Mouse (Mus musculus): ENCODE measurements around the gene Adnp. TPM values are rescaled to one million over a fixed set of nuclear protein-coding genes. Genes with fewer than 3 reads are reported as not detected.

The Adnp gene
- 44.2 and 51.3 TPM in 2 replicates for polyA plus RNA-seq (2012)

- TF ChIP-seq GATA1 (IDR thresholded peaks at IDR 0.05; ENCODE audit: low read length), result no peak
Observed at GRCm38 (mm10) chr2:168206725-168207644, at the start of gene Adnp. Gene Adnp, minus strand, starts transcription at chr2:168207112.

- TF ChIP-seq GATA1 (IDR thresholded peaks at IDR 0.05; ENCODE audit: low read length), result no peak
Observed at GRCm38 (mm10) chr2:168256506-168256905, 49.6 kb upstream of the Adnp start.

GRCm38 (mm10) chr2:168253822-168254221 lies 46.9 kb upstream of the Adnp start:
- no peak for TF ChIP-seq GATA1 (IDR thresholded peaks at IDR 0.05; ENCODE audit: low read length)

GRCm38 (mm10) chr2:168252639-168253292 lies 45.9 kb upstream of the Adnp start:
- no peak for TF ChIP-seq GATA1 (IDR thresholded peaks at IDR 0.05; ENCODE audit: low read length)

GRCm38 (mm10) chr2:168250270-168250669 lies 43.4 kb upstream of the Adnp start:
- no peak for TF ChIP-seq GATA1 (IDR thresholded peaks at IDR 0.05; ENCODE audit: low read length)

- TF ChIP-seq GATA1 (IDR thresholded peaks at IDR 0.05; ENCODE audit: low read length), result no peak
Observed at GRCm38 (mm10) chr2:168248856-168249245, 41.9 kb upstream of the Adnp start.

GRCm38 (mm10) chr2:168248167-168248855 lies 41.4 kb upstream of the Adnp start:
- TF ChIP-seq GATA1 (IDR thresholded peaks at IDR 0.05; ENCODE audit: low read length), result no peak

GRCm38 (mm10) chr2:168245571-168245970 lies 38.7 kb upstream of the Adnp start:
- TF ChIP-seq GATA1 (IDR thresholded peaks at IDR 0.05; ENCODE audit: low read length), result no peak

- TF ChIP-seq GATA1 (IDR thresholded peaks at IDR 0.05; ENCODE audit: low read length), result no peak
Observed at GRCm38 (mm10) chr2:168243278-168243677, 36.4 kb upstream of the Adnp start.

- no peak for TF ChIP-seq GATA1 (IDR thresholded peaks at IDR 0.05; ENCODE audit: low read length)
Observed at GRCm38 (mm10) chr2:168242841-168243240, 35.9 kb upstream of the Adnp start.

GRCm38 (mm10) chr2:168238335-168238734 lies 31.4 kb upstream of the Adnp start:
- TF ChIP-seq GATA1 (IDR thresholded peaks at IDR 0.05; ENCODE audit: low read length), result no peak

- TF ChIP-seq GATA1 (IDR thresholded peaks at IDR 0.05; ENCODE audit: low read length), result no peak
Observed at GRCm38 (mm10) chr2:168233286-168233685, 26.4 kb upstream of the Adnp start.

GRCm38 (mm10) chr2:168231471-168231829 lies 24.5 kb upstream of the Adnp start:
- no peak for TF ChIP-seq GATA1 (IDR thresholded peaks at IDR 0.05; ENCODE audit: low read length)

- no peak for TF ChIP-seq GATA1 (IDR thresholded peaks at IDR 0.05; ENCODE audit: low read length)
Observed at GRCm38 (mm10) chr2:168230773-168231470, 24.0 kb upstream of the Adnp start.

GRCm38 (mm10) chr2:168230026-168230728 lies 23.3 kb upstream of the Adnp start, which contains the start of the genes Gm20716, Dpm1 and Mocs3:
Gene Gm20716, minus strand, starts transcription at chr2:168230364.
Gene Dpm1, minus strand, starts transcription at chr2:168230591.
Gene Mocs3, plus strand, starts transcription at chr2:168230622.
- TF ChIP-seq GATA1 (IDR thresholded peaks at IDR 0.05; ENCODE audit: low read length), result no peak
